Mouse (Mus musculus) kidney, adult 9 months (tissue): ENCODE measurements around the gene Sars2.

Experiments used
- DNase-seq: peaks from one replicate; pipeline ENCODE4 v3.0.0; 2022

Gene Sars2

GRCm38 (mm10) chr7:28780857-28781256, 39.1 kb downstream of the Sars2 start:
- DNase-seq, result no peak

- no peak for DNase-seq
Observed at GRCm38 (mm10) chr7:28781261-28781663, 39.5 kb downstream of the Sars2 start.

- DNase-seq, result no peak
Observed at GRCm38 (mm10) chr7:28785161-28785560, 43.4 kb downstream of the Sars2 start.

GRCm38 (mm10) chr7:28787884-28788283, 46.1 kb downstream of the Sars2 start:
- no peak for DNase-seq

- no peak for DNase-seq
Observed at GRCm38 (mm10) chr7:28788307-28789195, 46.8 kb downstream of the Sars2 start, which contains the start of gene Rinl. Gene Rinl, plus strand, starts transcription at chr7:28788969.

- DNase-seq, result no peak
Observed at GRCm38 (mm10) chr7:28789235-28789634, 47.4 kb downstream of the Sars2 start.

GRCm38 (mm10) chr7:28790066-28790806, 48.4 kb downstream of the Sars2 start:
- peak; percentile 36 for DNase-seq

- no peak for DNase-seq
Observed at GRCm38 (mm10) chr7:28791706-28792105, 49.9 kb downstream of the Sars2 start.

- DNase-seq, result no peak
Observed at GRCm38 (mm10) chr7:28792391-28793185, 50.8 kb downstream of the Sars2 start.

GRCm38 (mm10) chr7:28793834-28794233, 52.0 kb downstream of the Sars2 start:
- DNase-seq, result peak; percentile 59

GRCm38 (mm10) chr7:28794496-28794895, 52.7 kb downstream of the Sars2 start:
- DNase-seq, result no peak

- DNase-seq, result no peak
Observed at GRCm38 (mm10) chr7:28795832-28796231, 54.0 kb downstream of the Sars2 start.

GRCm38 (mm10) chr7:28796562-28796975, 54.8 kb downstream of the Sars2 start:
- DNase-seq, result peak; percentile 87

GRCm38 (mm10) chr7:28799994-28800393, 58.2 kb downstream of the Sars2 start:
- no peak for DNase-seq

GRCm38 (mm10) chr7:28801451-28801850, 59.7 kb downstream of the Sars2 start:
- DNase-seq, result no peak

- peak; percentile 83 for DNase-seq
Observed at GRCm38 (mm10) chr7:28801901-28802670, 60.3 kb downstream of the Sars2 start.

GRCm38 (mm10) chr7:28802846-28803588, 61.2 kb downstream of the Sars2 start:
- peak; percentile 87 for DNase-seq
